Mouse (Mus musculus) midbrain, embryonic 11.5 days (tissue): Measurements from ENCODE around the gene Ajm1. TPM values are rescaled to one million over a fixed set of nuclear protein-coding genes. Genes with fewer than 3 reads are reported as not detected.

Experiments
- ATAC-seq: fragments of 200-750 bp; cut with Nextera tagmentation; 2 replicates; pipeline ENCODE4 v1.8.0; 2017; ENCODE audit warnings: moderate TSS enrichment, moderate library complexity; ENCODE audit not compliant: low FRiP score
- DNase-seq: peaks from one replicate; pipeline ENCODE4 v3.0.0; 2015; ENCODE audit warnings: low spot score; ENCODE audit errors: missing footprints
- H3K27ac ChIP-seq: fragments of 300-500 bp; sonication (generic); 2 replicates; pipeline ENCODE4 v1.5.1; 2014; ENCODE audit warnings: low read depth, low read length
- H3K27me3 ChIP-seq: fragments of 300-500 bp; sonication (generic); 2 replicates; pipeline ENCODE4 v1.6.1; 2014; ENCODE audit warnings: mild to moderate bottlenecking, low read length, moderate library complexity, mixed read lengths; ENCODE audit not compliant: control insufficient read depth, insufficient read depth
- H3K36me3 ChIP-seq: fragments of 300-500 bp; sonication (generic); 2 replicates; pipeline ENCODE4 v1.6.1; 2014; ENCODE audit warnings: mild to moderate bottlenecking, low read length, moderate library complexity, mixed read lengths; ENCODE audit not compliant: control insufficient read depth, insufficient read depth
- H3K4me1 ChIP-seq: fragments of 300-500 bp; sonication (generic); 2 replicates; pipeline ENCODE4 v1.6.1; 2014; ENCODE audit warnings: low read length; ENCODE audit not compliant: control insufficient read depth, insufficient read depth
- H3K4me2 ChIP-seq: fragments of 300-500 bp; sonication (generic); 2 replicates; pipeline ENCODE4 v1.6.1; 2014; ENCODE audit warnings: mild to moderate bottlenecking, moderate library complexity
- H3K4me3 ChIP-seq: fragments of 300-500 bp; sonication (generic); 2 replicates; pipeline ENCODE4 v1.5.1; 2014; ENCODE audit warnings: low read depth, low read length
- H3K9ac ChIP-seq: fragments of 300-500 bp; sonication (generic); 2 replicates; pipeline ENCODE4 v1.6.1; 2014; ENCODE audit warnings: low read length
- H3K9me3 ChIP-seq: fragments of 300-500 bp; sonication (generic); 2 replicates; pipeline ENCODE4 v1.6.1; 2016; ENCODE audit warnings: low read length; ENCODE audit not compliant: control insufficient read depth
- WGBS: fragments of 180-500 bp; shearing (Covaris S2); extraction: QIAGEN DNeasy Blood & Tissue Kit; methylation state at CpG from one replicate; pipeline ENCODE4 v1.1.7; 2014; 5-methylcytosine and 5-hydroxymethylcytosine counted together
- polyA plus RNA-seq: library from polyadenylated mRNA; unstranded; fragments of >200 nt; fragmentation: Nextera tagmentation; extraction: Ambion mirVana; gene quantifications from 2 replicates; pipeline ENCODE4 v1.2.1, GENCODE M21; 2014

Ajm1 gene
- 0.07 and 0.10 TPM in 2 replicates for polyA plus RNA-seq

- Histone ChIP-seq H3K4me3 (peak within 1 kb of the TSS; percentile 24), H3K27me3 (peaks cover 51% of the 10 kb centered on the region), H3K9me3 (no peaks in the 10 kb centered on the region), H3K9ac (peak within 1 kb of the TSS; percentile 27; the same call in 1 of the 2 replicates), H3K27ac (peak within 1 kb of the TSS; percentile 7; the same call in 1 of the 2 replicates), H3K36me3 (peaks cover 6% of the 10 kb centered on the region), H3K4me1 (peaks cover 18% of the 10 kb centered on the region), H3K4me2 (peak within 1 kb of the TSS; percentile 52)
- DNase-seq (peak; percentile 95), ATAC-seq (peak; percentile 72)
- WGBS: 8% methylated on average over 19 of the region's 19 CpGs
These were observed at the start of gene Ajm1 for GRCm38 (mm10) chr2:25581294-25581864. Gene Ajm1, minus strand, starts transcription at chr2:25581757.

- Histone ChIP-seq H3K9ac (no peak overlapping the region), H3K4me2 (no peak overlapping the region), H3K4me3 (no peak overlapping the region), H3K4me1 (no peaks in the 10 kb centered on the region), H3K27me3 (no peaks in the 10 kb centered on the region), H3K9me3 (no peaks in the 10 kb centered on the region), H3K36me3 (no peaks in the 10 kb centered on the region), H3K27ac (no peak overlapping the region)
- DNase-seq: no peak
- 52% methylated on average over 4 of the region's 4 CpGs for WGBS
- ATAC-seq: no peak
These were observed 47.2 kb upstream of the Ajm1 start for GRCm38 (mm10) chr2:25628738-25629137.

GRCm38 (mm10) chr2:25627811-25628210 lies 46.3 kb upstream of the Ajm1 start, which contains the start of gene Fcna:
Gene Fcna, minus strand, starts transcription at chr2:25628030.
- Histone ChIP-seq H3K4me2 (no peak within 1 kb of the TSS), H3K4me3 (no peak within 1 kb of the TSS), H3K27me3 (no peaks in the 10 kb centered on the region), H3K27ac (no peak within 1 kb of the TSS), H3K4me1 (no peaks in the 10 kb centered on the region), H3K9me3 (no peaks in the 10 kb centered on the region), H3K36me3 (no peaks in the 10 kb centered on the region), H3K9ac (no peak within 1 kb of the TSS)
- DNase-seq (no peak), ATAC-seq (no peak)
- WGBS: 83% methylated on average over 6 of the region's 6 CpGs

GRCm38 (mm10) chr2:25625986-25626385 lies 44.4 kb upstream of the Ajm1 start:
- no peak for DNase-seq
- H3K27ac ChIP-seq: no peak overlapping the region
- H3K27me3 ChIP-seq: no peaks in the 10 kb centered on the region
- H3K36me3 ChIP-seq: no peaks in the 10 kb centered on the region
- no peaks in the 10 kb centered on the region for H3K9me3 ChIP-seq
- no peaks in the 10 kb centered on the region for H3K4me1 ChIP-seq
- WGBS: 81% methylated on average over 5 of the region's 5 CpGs
- no peak overlapping the region for H3K4me3 ChIP-seq
- ATAC-seq: no peak
- no peak overlapping the region for H3K4me2 ChIP-seq
- H3K9ac ChIP-seq: no peak overlapping the region

GRCm38 (mm10) chr2:25621229-25622200 lies 40.0 kb upstream of the Ajm1 start, which contains the start of gene Tmem141:
Gene Tmem141, minus strand, starts transcription at chr2:25622005.
- Histone ChIP-seq H3K27ac (no peak within 1 kb of the TSS), H3K4me1 (no peaks in the 10 kb centered on the region), H3K9me3 (no peaks in the 10 kb centered on the region), H3K27me3 (peaks cover 10% of the 10 kb centered on the region), H3K36me3 (no peaks in the 10 kb centered on the region), H3K4me2 (peak within 1 kb of the TSS; percentile 58), H3K9ac (peak within 1 kb of the TSS; percentile 46), H3K4me3 (peak within 1 kb of the TSS; percentile 35)
- DNase-seq: peak; percentile 97
- peak; percentile 93 for ATAC-seq
- 5% methylated on average over 34 of the region's 34 CpGs for WGBS

GRCm38 (mm10) chr2:25620852-25621228 lies 39.3 kb upstream of the Ajm1 start:
- no peak overlapping the region; the same call in 1 of the 2 replicates for H3K9ac ChIP-seq
- H3K36me3 ChIP-seq: no peaks in the 10 kb centered on the region
- no peak overlapping the region for H3K4me3 ChIP-seq
- no peak overlapping the region for H3K27ac ChIP-seq
- ATAC-seq: no peak
- H3K27me3 ChIP-seq: peaks cover 17% of the 10 kb centered on the region
- no peaks in the 10 kb centered on the region for H3K9me3 ChIP-seq
- 94% methylated on average over 4 of the region's 4 CpGs for WGBS
- no peaks in the 10 kb centered on the region for H3K4me1 ChIP-seq
- no peak overlapping the region for H3K4me2 ChIP-seq
- no peak for DNase-seq

- no peaks in the 10 kb centered on the region for H3K36me3 ChIP-seq
- peaks cover 22% of the 10 kb centered on the region for H3K27me3 ChIP-seq
These were observed 38.8 kb upstream of the Ajm1 start for GRCm38 (mm10) chr2:25620386-25620785.

GRCm38 (mm10) chr2:25617578-25617977 lies 36.0 kb upstream of the Ajm1 start, which contains the start of gene Ccdc183:
Gene Ccdc183, minus strand, starts transcription at chr2:25617678.
- ATAC-seq: no peak
- H3K4me1 ChIP-seq: no peaks in the 10 kb centered on the region
- peaks cover 22% of the 10 kb centered on the region for H3K27me3 ChIP-seq

More at GRCm38 (mm10) chr2:25620386-25620785, 38.8 kb upstream of the Ajm1 start:
- WGBS: 87% methylated on average over 6 of the region's 6 CpGs
- Histone ChIP-seq H3K4me3 (no peak overlapping the region), H3K9ac (no peak overlapping the region), H3K4me1 (no peaks in the 10 kb centered on the region), H3K9me3 (no peaks in the 10 kb centered on the region), H3K4me2 (no peak overlapping the region), H3K27ac (no peak overlapping the region)
- DNase-seq (no peak), ATAC-seq (no peak)

GRCm38 (mm10) chr2:25616398-25616797 lies 34.8 kb upstream of the Ajm1 start:
- no peak overlapping the region for H3K9ac ChIP-seq
- no peak overlapping the region for H3K4me2 ChIP-seq
- H3K36me3 ChIP-seq: no peaks in the 10 kb centered on the region
- 24% methylated on average over 22 of the region's 22 CpGs for WGBS
- peaks cover 22% of the 10 kb centered on the region for H3K27me3 ChIP-seq
- no peaks in the 10 kb centered on the region for H3K4me1 ChIP-seq
- H3K4me3 ChIP-seq: no peak overlapping the region
- DNase-seq: no peak
- no peak overlapping the region for H3K27ac ChIP-seq
- ATAC-seq: no peak
- H3K9me3 ChIP-seq: no peaks in the 10 kb centered on the region

More at GRCm38 (mm10) chr2:25617578-25617977, 36.0 kb upstream of the Ajm1 start, which contains the start of gene Ccdc183:
- no peak within 1 kb of the TSS for H3K4me2 ChIP-seq
- no peak within 1 kb of the TSS for H3K4me3 ChIP-seq
- 80% methylated on average over 3 of the region's 3 CpGs for WGBS
- H3K27ac ChIP-seq: no peak within 1 kb of the TSS
- H3K9me3 ChIP-seq: no peaks in the 10 kb centered on the region
- no peak within 1 kb of the TSS for H3K9ac ChIP-seq
- no peak for DNase-seq
- H3K36me3 ChIP-seq: no peaks in the 10 kb centered on the region
